Mouse (Mus musculus) embryo, embryonic 11.5 days (tissue): ENCODE measurements around the gene Slc1a5.

Experiments
- DNase-seq: peaks from one replicate; pipeline ENCODE4 v3.0.0-alpha.2; 2012; ENCODE audit warnings: low read depth, low spot score

Slc1a5 gene

DNA sequence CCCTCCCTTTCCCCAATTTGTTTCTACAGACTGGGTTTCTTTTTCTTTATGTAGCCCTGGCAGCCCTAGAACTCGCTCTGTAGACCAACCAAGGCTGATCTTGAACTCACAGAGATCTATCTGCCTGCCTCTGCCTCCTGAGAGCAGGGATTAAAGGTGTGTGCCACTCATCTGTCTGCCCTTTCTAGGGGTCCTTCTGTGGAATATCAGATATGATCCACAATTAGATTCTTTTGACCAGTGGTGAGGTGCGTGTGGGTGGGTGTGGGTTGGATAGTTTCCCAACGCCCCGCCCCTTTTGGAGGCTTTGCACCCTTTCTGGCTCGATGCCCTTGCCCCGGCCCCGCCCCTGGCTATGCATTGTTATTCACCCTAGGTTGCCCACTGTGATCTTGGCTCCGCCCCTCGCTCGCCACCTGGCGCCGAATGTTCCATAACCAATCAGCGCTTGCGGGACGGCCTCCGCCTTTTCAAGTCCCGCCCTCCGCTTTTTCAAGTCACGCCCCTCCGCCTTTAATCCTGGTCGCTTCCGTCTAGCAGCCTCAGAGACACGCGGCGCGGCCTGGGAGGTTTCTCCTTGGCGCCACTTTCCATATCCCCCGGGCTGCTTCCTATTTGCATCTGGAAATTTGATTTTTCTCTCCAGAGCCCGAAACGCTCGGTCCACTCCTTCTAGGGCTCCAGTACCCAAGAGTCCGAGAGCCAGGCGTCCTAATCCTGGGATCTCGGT, at the start of gene Slc1a5:
Slc1a5 (plus strand) TSS at position 516 of the 730 bp plus-strand sequence.
- DNase-seq = peak; percentile 93

DNA sequence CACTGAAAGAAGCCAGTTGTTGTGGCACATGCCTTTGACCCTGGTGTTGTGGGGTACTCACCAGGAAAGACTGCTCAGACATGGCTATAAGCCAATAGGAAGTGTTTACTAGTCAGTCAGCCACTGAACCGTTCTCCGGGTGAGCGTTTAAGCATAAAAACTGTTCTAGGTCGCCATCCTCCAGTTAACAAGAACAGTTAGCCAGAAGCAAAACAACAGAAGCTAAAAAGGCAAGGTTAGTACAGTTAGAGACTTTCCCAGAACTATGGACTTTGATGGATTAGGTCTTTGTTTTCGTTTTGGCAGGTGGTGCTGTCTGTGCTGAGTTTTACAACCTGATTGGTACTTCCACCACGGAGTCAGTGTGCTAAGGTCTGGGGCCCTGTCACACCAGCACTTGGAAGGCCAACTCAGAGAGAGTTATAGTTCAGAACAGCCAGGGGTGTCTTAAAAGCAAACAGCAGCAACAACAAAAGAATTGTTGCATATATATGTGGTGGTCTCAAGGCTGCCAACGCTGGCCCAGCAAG, 49.2 kb upstream of the Slc1a5 start:
- no peak for DNase-seq

DNA sequence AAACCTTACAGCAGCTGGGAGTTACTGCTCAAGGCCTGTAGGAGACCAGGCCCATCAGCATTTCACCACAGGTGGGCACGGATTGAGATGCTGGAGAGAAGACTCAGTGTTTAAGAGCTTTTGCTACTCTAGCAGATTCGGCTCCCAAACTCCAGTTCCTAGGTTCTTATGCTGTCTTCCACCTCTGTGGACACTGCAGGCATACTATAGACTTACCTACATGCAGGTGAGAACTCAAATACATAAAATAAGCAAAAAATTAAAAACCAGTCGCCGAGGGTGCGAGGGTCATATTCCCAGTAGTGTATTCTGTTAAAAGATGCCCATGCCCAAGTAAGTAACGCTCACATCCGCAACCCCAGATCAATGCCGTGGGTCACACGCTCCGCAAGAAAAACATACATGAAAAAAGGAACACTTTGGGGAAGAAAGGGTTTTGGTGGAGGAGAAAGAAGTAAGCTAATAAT, 43.5 kb upstream of the Slc1a5 start:
- DNase-seq = no peak

DNA sequence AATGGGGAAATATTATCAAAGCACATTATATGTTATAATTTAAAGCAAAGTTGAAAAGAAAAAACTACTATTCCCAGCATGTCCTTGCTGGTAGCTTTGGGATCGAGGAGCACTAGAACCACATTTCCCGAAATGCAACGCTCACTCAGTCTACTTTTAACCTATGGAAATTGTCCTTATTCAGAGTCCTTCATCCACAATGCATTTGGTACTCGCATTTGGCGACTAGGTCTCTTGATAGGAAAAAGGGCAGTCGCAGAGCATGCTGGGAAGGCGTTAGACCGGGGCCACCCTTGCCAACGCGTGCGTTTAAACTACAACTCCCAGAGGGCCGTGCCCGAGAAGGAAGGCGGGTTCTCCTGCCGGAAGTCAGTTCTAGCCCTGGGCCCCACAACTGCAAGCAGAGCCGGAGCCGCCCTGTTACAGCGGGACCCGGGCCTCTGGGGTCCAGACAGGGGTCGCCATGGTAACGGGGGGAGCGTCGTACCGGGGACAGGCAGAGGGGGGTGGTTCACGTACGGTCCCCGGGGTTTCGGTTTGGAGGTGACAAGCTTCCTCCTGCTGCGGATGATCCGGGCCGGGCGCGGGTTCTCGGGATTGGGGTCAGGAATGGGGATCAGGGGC, 43.0 kb upstream of the Slc1a5 start, which contains the start of gene Ap2s1:
Ap2s1 (plus strand) TSS at position 338 of the 624 bp plus-strand sequence.
- DNase-seq = peak; percentile 95

DNA sequence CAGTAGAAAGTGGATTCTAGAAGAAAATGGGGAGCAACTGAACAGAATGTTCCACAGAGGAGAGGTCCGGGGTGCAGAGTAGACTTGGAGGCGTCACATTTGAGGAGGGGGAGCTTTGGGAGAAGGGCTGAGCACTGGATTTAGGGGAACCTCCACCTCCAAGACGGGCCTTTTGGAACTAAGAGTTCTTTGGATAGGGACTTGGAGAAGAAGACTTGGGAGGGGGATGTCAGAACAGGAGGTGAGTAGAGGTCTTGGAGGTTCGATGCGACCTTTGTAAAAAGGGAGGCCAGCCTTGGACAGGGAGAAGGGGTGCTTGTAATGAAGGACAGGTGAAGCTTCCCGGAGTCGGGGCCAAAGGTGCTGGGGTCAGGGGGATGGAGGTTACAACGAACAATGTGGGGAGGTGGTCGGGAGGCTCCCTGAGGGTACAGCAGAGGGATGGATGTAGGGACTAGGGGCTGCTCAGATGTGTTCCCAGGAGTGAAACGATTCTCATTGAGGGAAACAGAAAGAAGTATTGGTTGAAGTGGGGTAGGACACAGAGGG, 42.0 kb upstream of the Slc1a5 start:
- no peak for DNase-seq

DNA sequence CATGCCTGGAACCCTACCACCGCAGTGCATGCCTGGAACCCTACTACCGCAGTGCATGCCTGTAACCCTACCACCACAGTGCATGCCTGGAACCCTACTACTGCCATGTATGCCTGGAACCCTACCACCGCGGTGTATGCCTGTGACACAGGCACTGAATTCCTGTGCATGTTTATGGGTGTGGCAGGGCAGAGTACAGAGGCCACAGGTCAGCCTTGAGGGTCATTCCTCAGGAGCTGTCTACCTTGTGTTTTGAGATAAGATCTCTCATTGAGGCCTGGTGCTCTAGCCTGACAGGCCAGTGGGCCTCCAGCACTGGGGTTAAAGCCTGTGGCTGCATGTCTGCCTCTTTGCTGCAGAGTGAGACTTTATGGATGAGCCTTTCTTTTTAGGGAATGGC, 35.8 kb upstream of the Slc1a5 start:
- DNase-seq = no peak

DNA sequence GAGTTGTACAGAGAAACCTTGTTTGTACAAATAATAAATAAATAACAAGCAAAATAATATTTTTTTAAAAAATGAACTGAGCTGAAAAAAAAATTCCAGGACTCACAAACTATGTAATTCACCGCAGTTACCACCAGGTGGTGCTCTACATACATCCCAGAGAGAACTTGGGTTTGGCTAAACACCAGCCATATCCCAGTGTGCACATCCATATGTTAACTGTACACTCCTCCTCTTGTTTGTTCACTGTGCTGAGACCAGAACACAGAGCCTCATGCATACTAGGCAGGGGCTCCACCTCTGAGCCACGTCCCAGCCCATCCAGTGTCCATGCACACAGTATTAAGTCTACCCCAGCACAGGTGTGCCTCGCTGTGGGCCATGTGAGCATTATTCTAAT, 35.0 kb upstream of the Slc1a5 start:
- peak; percentile 55 for DNase-seq

DNA sequence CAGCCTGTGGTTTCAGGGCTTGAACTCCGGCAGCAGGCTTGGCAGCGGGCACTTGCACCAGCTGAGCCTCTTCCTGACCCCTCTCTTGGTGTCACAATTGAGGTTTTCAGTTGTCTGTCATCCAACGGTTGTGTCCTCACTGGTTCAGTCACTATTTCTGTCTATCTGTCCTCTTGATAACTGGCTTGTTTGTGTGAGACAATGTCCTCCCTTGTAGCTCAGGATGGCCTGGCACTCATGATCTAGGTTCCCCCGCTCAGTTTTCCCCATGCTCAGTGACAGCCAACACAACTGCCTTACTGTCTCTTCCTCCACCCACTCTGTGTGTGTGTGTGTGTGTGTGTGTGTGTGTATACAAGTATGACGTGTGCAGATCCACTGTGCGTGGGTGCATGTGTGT, 33.5 kb upstream of the Slc1a5 start:
- DNase-seq = no peak

DNA sequence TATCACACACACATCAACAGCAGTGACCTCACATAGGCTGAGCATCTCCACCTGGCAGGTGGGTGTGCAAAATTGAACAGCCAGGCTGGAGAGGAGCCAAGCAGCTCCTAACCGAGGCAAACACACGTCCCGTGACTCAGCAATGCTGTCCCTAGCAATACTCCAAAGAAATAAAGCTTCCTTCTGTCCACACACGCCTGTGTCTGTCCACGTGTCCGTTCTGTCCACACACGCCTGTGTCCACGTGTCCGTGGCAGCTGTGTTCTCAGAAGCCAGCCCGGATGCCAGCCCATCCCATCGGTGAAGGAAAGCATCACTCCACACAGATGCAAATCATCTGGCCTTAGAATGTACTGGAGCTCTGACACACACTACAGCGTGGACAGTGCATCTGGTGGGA, 29.1 kb upstream of the Slc1a5 start:
- DNase-seq = no peak

DNA sequence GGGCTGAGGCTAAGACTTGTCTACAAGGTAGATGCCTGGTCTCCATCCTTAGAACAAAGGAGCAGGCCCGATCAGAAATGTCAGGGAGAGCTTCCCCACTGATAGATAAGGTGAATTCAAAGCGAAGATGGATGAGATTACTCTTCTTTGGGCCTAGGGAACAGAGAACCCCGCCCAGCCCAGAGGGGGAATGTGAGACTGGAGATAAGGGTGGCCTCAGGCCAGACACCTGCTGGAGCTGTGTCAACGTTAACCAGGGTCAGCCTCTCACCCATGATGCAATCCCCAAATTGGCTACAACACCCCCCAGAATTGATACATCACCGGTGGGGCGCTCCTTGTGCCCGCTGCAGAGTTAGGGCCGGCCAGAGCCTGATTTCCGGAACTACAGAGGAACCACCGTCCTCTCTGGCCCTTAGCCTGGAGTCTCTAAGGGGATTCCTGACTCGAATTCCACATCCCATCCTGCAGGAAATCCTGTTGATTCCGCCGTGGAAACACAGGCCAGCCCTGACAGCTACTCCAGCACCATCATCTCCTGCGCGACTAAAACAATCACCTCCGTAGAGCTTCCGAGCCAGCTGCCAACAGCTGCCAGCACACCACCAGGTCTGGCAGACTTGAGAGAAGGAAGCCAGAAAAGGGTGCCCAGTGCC, 25.6 kb upstream of the Slc1a5 start:
- DNase-seq = no peak

DNA sequence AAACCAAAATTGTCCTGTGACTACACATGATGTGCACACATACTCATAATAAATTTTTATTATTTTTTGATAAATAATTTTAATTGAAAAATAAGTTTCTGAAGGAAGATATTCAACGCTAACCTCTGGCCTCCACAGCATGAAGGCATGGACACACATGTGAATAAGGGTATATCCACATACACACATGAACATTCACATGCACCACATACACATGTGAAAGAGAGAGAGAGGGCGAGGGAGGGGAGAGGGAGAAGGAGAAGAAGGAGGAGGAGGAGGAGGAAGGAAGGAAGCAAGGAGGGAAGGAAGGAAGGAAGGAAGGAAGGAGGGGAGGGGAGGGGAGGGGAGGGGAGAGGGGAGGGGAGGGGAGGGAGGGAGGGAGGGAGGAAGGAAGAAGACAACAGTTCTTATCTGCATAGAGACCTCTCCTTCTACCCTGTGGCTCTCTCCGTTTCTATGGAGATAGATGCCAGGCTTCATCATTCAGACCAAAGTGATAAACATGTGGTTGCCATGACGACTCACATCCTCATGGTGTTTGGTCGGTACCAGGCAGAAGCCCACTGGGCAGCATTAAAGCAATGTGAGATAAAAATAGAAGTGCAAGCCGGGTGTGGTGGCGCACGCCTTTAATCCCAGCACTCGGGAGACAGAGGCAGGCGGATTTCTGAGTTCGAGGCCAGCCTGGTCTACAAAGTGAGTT, 22.1 kb upstream of the Slc1a5 start:
- DNase-seq = no peak

DNA sequence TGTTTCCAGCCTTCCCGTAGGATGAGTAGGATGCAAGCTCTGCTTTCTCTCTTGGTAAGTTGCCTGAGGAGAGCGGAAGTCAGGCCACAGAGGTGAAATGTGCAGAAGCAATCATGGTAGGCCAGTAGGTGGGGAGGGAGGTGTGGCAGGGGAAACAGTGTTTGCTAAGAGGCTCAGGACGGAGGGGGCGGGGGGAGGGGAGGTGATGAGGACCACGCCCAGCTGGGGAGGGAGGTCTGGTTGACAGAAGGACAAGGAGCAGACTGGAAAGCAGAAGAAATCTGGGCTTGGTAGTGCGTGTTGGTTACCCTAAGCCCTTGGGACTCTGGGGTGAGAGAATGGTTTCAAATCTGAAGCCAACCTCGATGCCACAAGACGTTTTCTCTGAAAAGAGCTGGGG, 20.8 kb upstream of the Slc1a5 start:
- DNase-seq = no peak

DNA sequence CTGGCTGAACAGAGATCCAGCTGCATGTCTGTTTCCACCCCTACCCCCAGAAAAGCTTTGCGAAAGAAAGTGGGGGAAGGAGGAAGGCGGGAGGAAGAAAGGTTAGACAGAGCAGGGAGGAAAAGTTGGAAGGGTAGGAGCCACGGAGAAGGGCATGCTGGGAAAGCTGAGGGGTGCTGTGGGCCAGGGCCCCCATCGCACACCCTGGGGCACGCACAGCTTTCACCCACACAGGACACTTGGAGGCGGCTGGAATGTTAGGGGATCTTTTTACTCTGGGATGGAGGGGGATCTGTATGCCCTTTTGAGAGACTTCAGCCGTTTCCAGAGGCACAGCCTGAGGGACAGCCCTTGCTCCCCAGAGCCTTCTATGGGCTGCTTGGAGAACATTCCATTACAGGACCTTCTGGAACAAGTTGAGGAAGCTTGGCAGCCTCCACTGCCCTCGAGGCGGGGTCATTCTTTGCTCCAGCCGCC, 20.1 kb upstream of the Slc1a5 start:
- no peak for DNase-seq

DNA sequence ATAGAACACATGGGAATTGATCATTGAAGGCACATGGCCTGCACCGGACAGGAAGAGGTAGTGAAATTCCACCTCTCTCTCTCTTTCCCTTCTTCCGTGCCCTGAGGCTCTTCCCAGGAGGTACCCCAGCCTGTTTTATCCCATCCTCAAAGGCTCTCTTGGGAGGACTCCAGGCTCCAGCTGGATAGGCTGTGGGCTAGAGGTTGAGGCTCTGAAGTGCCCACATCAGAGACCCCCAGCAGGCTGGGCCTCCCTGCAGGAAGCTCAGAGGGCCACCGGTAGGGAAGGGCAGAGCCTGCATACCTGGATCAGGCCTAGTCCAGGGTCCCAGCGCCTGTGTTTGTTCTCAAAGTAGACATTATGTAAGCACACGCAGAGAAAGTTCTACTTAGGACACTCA, 19.5 kb upstream of the Slc1a5 start:
- DNase-seq = no peak

DNA sequence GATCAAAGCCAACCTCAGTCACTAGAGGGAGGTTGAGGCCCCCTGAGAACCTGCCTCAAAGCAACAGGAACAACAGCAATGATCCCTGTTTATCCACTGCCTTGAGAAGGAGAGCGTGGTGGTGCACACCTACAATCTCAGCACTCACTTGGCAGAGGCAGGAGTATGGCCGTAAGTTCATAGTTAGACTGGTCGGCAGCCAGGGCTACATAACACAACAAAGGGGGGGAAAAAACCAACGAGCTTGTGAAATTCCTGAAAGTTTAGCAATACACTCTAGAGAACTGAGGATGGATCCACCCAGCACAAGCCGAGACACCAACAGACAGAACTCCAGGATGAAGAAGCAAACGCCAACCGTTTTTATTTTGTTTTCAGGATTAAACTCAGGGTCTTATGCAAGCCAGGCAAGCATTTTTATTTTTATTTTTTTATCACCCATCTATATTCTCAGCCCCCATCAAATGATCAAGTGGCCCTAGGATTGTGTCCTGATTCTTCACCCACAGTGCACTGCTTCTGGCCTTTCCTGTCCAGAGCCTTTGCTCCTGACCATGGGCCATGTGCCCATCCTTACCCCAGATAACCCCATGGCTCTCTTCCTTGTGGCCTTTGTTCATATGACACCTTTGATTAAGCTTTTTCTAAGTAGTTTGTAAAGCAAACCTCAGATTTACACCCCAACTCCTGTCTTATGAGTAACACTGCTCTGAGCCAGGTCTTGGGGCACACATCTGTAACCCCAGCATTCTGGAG, 17.5 kb upstream of the Slc1a5 start:
- no peak for DNase-seq

DNA sequence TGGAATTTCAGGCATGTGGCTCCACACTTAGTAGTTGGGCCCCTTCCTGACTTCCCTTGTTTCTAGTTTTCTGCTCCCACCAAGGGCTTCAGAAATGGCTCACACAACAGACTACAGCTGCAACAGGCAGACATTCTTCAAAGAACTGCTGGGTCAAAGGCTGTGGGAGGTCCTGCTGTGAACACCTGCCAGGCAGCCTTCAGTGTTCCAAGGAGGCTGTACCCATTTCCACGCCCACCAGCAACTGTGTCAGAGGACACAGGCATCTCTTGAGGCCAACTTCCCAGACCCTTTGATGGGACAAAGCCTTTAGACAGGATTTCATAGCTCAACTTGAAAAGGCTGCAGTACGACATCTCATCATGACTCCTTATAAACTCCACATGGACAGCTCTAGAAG, 14.7 kb upstream of the Slc1a5 start:
- no peak for DNase-seq

DNA sequence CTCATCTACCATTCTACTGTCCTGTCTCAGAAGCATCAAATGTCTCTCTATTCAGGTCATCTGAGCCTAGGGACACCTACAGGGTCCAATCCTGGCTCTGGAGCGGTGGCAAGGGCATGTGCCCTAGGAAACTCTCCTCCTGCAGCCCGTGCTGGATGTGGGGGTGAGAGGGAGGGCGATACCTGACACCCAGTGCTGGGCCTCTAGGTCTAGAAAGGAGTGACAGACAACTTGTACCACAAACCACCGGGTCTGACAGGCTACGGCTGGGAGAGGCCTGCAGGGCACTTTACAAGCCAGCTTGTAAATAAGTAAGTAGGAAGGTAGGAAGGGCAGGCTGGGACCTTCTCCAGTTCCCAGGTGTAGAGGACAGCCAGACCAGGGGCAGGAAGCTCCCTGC, 5.3 kb upstream of the Slc1a5 start:
- DNase-seq = no peak

DNA sequence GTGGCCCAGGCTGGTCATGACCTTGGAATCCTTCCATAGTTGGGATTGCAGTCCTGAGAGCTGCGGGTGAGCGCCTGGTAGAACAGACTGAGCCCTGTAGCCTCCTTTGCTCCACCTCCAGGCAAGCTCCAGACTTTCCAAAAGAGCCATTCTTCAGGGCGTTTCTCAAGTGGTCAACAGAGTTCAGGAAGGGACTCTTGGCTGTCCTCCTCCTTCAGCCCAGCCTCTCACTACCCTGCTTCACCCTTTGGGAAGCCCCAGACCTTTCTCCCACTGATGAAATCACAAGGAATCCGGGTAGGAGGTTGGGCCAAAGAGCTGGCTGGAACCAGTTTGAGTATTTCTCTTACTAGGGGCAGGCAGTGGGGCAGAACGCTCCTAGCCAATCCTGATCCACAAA, 1.1 kb upstream of the Slc1a5 start:
- no peak for DNase-seq

DNA sequence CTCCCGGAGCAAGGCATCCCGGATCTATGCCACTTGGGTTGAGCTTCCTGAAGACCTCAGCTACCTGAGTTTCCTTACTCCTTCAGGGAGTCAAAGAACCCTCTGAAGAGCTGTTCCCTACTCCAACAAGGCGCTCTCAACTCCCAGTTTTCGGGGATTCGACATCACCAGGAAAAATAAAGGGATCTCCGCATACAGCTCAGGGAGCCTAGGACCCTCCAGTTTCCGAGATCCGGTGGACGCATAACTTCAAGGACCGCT, 345 bp downstream of the Slc1a5 start:
- no peak for DNase-seq

DNA sequence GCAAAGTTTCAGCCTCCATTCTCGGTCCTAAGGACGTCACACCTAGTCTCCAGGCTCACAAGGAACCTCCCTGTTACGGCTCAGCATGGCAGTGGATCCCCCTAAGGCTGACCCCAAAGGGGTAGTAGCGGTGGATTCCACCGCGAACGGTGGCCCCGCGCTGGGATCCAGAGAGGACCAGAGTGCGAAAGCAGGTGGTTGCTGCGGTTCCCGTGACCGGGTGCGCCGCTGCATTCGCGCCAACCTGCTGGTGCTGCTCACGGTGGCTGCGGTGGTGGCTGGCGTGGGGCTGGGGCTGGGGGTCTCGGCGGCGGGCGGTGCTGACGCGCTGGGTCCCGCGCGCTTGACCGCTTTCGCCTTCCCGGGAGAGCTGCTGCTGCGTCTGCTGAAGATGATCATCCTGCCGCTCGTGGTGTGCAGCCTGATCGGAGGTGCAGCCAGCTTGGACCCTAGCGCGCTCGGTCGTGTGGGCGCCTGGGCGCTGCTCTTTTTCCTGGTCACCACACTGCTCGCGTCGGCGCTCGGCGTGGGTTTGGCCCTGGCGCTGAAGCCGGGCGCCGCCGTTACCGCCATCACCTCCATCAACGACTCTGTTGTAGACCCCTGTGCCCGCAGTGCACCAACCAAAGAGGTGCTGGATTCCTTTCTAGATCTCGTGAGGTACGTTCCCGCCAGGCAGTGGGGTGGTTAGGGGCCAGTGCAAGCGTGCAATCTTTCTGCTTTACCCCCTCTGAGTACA, 845 bp downstream of the Slc1a5 start:
- no peak for DNase-seq
